Mouse (Mus musculus): ENCODE measurements around the gene Mgat4c.
"Not testable (repeated sequence)": the region's sequence is repeated elsewhere in the genome, so short reads cannot be mapped to it uniquely, and the experiment has no call there.

The Mgat4c gene

GRCm38 (mm10) chr10:102127340-102127739 lies 446.1 kb downstream of the Mgat4c start:
- no peak for DNase-seq (ENCODE audit: low spot score in 2 of 2)

GRCm38 (mm10) chr10:102154865-102155264 lies 473.6 kb downstream of the Mgat4c start:
- no peak for DNase-seq (ENCODE audit: low spot score in 2 of 2)

- DNase-seq (ENCODE audit: low spot score in 2 of 2): no peak
Observed at GRCm38 (mm10) chr10:102155853-102156252, 474.6 kb downstream of the Mgat4c start.

- no peak for DNase-seq (ENCODE audit: low spot score in 2 of 2)
Observed at GRCm38 (mm10) chr10:102158809-102159208, 477.5 kb downstream of the Mgat4c start.

GRCm38 (mm10) chr10:102184726-102185125 lies 503.4 kb downstream of the Mgat4c start:
- no peak for DNase-seq (ENCODE audit: low spot score in 2 of 2)

- no peak for DNase-seq (ENCODE audit: low spot score in 2 of 2)
Observed at GRCm38 (mm10) chr10:102191646-102192045, 510.4 kb downstream of the Mgat4c start.

- DNase-seq (ENCODE audit: low spot score in 2 of 2): no peak
Observed at GRCm38 (mm10) chr10:102196850-102197249, 515.6 kb downstream of the Mgat4c start.

GRCm38 (mm10) chr10:102238558-102239211 lies 557.4 kb downstream of the Mgat4c start:
- no peak for DNase-seq (ENCODE audit: low spot score in 2 of 2)

- DNase-seq (ENCODE audit: low spot score in 2 of 2): no peak
Observed at GRCm38 (mm10) chr10:102243897-102244296, 562.6 kb downstream of the Mgat4c start.

- no peak for DNase-seq (ENCODE audit: low spot score in 2 of 2)
Observed at GRCm38 (mm10) chr10:102244601-102245000, 563.3 kb downstream of the Mgat4c start.

GRCm38 (mm10) chr10:102245269-102245668 lies 564.0 kb downstream of the Mgat4c start:
- no peak for DNase-seq (ENCODE audit: low spot score in 2 of 2)

GRCm38 (mm10) chr10:102308892-102309479 lies 627.7 kb downstream of the Mgat4c start:
- DNase-seq (ENCODE audit: low spot score in 2 of 2): no peak

GRCm38 (mm10) chr10:102365685-102366381 lies 684.5 kb downstream of the Mgat4c start:
- DNase-seq (ENCODE audit: low spot score in 2 of 2): no peak

GRCm38 (mm10) chr10:102370576-102370975 lies 689.3 kb downstream of the Mgat4c start:
- DNase-seq (ENCODE audit: low spot score in 2 of 2): no peak

GRCm38 (mm10) chr10:102372111-102372510 lies 690.8 kb downstream of the Mgat4c start:
- no peak for DNase-seq (ENCODE audit: low spot score in 2 of 2)

- DNase-seq (ENCODE audit: low spot score in 2 of 2): no peak
Observed at GRCm38 (mm10) chr10:102374061-102374460, 692.8 kb downstream of the Mgat4c start.

GRCm38 (mm10) chr10:102377377-102377776 lies 696.1 kb downstream of the Mgat4c start:
- DNase-seq (ENCODE audit: low spot score in 2 of 2): no peak

- DNase-seq (ENCODE audit: low spot score in 2 of 2): no peak
Observed at GRCm38 (mm10) chr10:102389223-102389622, 707.9 kb downstream of the Mgat4c start.

- DNase-seq (ENCODE audit: low spot score in 2 of 2): no peak
Observed at GRCm38 (mm10) chr10:102417654-102418272, 736.5 kb downstream of the Mgat4c start.

- DNase-seq (ENCODE audit: low spot score in 2 of 2): peak in 1 of 2 experiments; percentile 6
Observed at GRCm38 (mm10) chr10:102435048-102435447, 753.8 kb downstream of the Mgat4c start.

- DNase-seq (ENCODE audit: low spot score in 2 of 2): not testable (repeated sequence)
Observed at GRCm38 (mm10) chr10:102435467-102435866, 754.2 kb downstream of the Mgat4c start.

Data from urinary bladder, postnatal 36 days (tissue).